Mouse (Mus musculus): ENCODE results near the gene Armc9. TPM values are rescaled to one million over a fixed set of nuclear protein-coding genes. Genes with fewer than 3 reads are reported as not detected.
A peak's percentile ranks its signal among the peaks of the same experiment; 100 is the strongest.

Gene Armc9
- polyA plus RNA-seq, 1 experiment from 2014 or later: 15.2 TPM

DNA sequence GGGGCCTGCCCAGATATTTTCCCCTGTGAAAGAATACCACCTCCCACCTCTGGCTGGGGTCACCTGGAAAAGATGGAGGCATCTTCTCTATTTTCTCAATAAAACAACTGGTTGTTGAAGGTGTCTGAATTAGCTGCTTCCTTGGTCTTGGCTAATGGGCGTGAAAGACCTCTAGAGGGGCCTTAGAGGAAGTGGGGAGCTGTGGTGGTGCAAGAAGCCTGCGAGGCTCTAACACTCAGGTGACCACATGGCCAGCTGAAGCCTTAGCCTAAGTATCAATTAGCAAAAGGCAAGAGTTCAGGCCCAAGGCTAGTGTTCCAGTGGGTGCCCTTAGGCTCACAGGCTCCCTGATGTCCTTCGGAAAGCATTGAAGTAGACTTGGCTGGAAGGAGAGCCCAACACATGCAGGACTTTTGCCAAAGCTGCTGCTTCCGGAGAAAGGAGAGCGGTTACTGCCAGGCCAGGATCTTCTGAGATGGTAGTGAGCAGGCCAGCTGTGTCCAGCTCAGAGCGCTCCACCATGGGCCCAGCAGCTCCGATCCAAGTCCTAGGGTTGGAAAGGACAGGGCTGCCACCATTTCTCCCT, 152.7 kb downstream of the Armc9 start:
- Histone ChIP-seq H3K9me3 (replicated peaks) (no peaks in the 10 kb centered on the region), H3K36me3 (peaks cover 9% of the 10 kb centered on the region), H3K27ac (peak overlapping the region; percentile 25; the same call in 1 of the 2 replicates), H3K4me3 (no peak overlapping the region), H3K4me2 (no peak overlapping the region), H3K9ac (no peak overlapping the region), H3K4me1 (peaks cover 70% of the 10 kb centered on the region), H3K27me3 (replicated peaks) (peaks cover 47% of the 10 kb centered on the region)
- no peak for ATAC-seq
- 84% methylated on average over 7 of the region's 7 CpGs for WGBS (ENCODE audit: insufficient replicate concordance)

DNA sequence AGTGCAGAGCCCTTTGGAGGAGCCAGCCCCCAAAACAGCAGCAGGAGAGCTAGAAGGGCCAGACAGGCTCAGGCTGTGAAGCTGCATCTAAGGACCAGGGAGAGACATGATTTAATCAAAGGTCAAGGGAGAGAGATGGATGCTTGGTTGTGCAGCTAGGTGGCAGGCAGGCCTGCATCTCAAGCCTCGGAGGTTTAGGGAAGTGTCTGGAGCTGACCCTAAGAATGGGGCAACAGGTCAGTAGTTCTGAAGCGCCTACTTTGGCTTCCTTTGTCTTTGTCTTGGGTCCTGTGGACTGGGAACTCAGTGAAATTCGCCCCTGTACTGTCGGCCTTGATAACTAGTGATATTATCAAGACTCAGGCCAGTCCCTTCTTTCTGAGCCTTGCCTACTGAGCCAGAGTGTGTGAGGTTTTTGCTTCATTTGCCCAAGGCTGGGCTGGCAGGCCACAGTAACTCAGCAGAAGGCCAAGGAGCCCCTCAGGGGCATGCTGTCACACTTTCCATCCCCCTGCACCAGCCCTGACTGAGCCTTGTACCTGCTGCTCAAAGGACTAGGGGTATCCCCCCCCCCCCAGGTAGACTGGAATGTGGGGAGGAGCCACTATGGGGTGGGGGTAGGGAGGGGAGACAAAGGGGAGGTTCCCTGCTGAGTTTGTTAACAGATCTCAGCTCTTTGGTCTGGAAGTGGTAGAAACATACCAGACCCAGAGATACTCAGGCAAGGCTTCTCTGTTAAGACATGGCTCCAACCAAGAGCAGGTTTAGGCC, 153.5 kb downstream of the Armc9 start:
- H3K4me3 ChIP-seq: no peak overlapping the region
- no peak overlapping the region for H3K4me2 ChIP-seq
- peak overlapping the region; percentile 25; the same call in 1 of the 2 replicates for H3K27ac ChIP-seq
- peaks cover 39% of the 10 kb centered on the region for H3K27me3 ChIP-seq (replicated peaks)
- peaks cover 70% of the 10 kb centered on the region for H3K4me1 ChIP-seq
- WGBS (ENCODE audit: insufficient replicate concordance): 37% methylated on average over 4 of the region's 4 CpGs
- ATAC-seq: no peak
- no peak overlapping the region for H3K9ac ChIP-seq
- no peaks in the 10 kb centered on the region for H3K9me3 ChIP-seq (replicated peaks)
- H3K36me3 ChIP-seq: peaks cover 9% of the 10 kb centered on the region

DNA sequence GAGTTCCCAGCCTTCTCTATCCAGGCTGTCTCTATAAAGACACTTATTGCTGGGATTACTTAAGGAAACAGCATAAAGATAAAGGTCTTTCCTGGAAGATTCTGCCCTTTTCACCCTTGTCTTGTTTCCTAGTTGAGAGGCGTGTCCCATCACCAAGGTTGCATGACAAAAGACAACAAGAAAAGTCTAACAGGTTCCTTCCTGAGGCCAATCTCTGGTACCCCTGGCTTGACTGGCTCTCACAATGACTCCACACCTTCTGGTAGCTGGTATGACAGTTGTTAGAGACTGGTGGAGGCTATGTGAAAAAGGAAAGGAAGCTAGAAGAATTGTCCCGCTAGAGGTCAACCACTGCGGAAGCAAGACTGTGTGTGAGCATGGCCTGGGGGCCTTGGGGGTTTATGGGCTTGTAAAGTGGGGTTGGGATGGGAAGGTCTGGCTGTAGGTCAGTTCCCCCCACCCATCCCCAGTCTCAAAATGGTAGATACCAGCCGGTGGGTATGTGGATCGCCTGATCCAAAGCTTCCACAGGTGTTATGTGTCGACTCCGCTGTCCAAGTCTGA, 154.8 kb downstream of the Armc9 start:
- Histone ChIP-seq H3K4me3 (no peak overlapping the region), H3K9me3 (replicated peaks) (no peaks in the 10 kb centered on the region), H3K27ac (no peak overlapping the region), H3K4me2 (no peak overlapping the region), H3K36me3 (peaks cover 9% of the 10 kb centered on the region), H3K27me3 (replicated peaks) (peaks cover 26% of the 10 kb centered on the region), H3K4me1 (peaks cover 70% of the 10 kb centered on the region), H3K9ac (no peak overlapping the region)
- ATAC-seq: no peak
- WGBS (ENCODE audit: insufficient replicate concordance): 83% methylated on average over 7 of the region's 7 CpGs

DNA sequence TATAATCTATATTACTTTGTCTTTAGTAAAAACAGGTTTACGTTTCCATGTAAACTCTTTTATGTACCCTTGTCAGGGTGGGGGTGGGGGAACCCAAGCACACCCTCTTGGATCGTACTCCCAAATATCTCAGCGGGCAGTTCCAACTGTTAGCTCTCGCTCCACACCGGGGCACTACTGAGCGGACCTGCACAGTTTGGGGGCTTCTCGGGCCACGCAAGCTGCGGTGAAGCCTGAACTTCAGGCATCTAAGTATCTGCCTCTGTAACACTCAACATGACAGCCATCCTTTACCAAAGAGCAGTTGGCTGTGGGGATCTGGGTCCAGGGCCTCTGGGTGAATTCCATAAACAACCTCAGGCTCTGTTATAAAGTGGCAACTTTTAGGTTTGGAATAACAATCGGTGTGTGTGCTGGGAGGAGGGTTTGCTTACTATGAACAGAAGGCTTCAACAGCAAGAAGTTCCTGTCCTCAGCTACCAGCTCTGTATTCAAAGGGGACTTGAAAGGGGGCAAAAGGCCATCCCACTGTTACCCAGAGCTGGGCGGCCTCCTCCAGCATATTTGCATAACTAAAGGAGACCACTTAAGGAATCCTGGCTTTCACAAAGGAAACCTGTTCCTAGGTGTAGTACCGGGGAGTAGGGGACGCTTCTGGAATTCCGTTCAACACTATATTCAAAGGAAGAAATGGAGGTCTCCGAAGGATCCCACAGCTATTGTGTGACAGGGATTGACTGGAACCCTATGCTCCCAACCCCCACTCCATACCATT, 156.1 kb downstream of the Armc9 start:
- no peak overlapping the region for H3K9ac ChIP-seq
- 69% methylated on average over 15 of the region's 15 CpGs for WGBS (ENCODE audit: insufficient replicate concordance)
- H3K27ac ChIP-seq: peak overlapping the region; percentile 89; the same call in 1 of the 2 replicates
- H3K36me3 ChIP-seq: peaks cover 3% of the 10 kb centered on the region
- peaks cover 71% of the 10 kb centered on the region for H3K4me1 ChIP-seq
- H3K4me3 ChIP-seq: no peak overlapping the region
- peaks cover 13% of the 10 kb centered on the region for H3K27me3 ChIP-seq (replicated peaks)
- no peak for ATAC-seq
- H3K9me3 ChIP-seq (replicated peaks): no peaks in the 10 kb centered on the region
- no peak overlapping the region for H3K4me2 ChIP-seq

DNA sequence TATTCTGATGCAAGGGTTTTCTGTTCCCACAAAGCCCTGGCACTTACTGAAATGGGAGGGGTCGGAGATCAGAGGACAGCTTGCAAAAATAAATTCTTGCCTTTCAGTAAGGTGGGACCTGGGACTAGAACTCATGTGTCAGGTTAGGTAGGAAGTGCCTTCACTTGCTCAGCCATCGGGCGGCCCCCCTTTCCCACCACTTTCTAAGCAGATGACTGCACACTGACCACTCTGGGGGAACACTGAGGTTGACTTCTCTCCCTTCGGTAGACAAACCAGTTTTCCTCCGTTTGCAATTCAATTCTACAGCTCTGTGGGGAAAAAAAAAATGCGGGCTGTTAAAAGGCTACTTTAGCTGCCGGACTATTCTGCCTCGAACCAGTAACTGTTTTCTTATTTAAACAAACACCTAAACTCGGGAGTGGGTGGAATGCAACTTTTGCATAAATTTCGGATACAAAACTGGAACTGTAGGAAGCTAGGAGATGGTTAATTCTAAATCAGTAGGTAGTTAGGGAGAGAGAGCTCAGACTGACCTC, 157.0 kb downstream of the Armc9 start:
- Histone ChIP-seq H3K27ac (peak overlapping the region; percentile 89), H3K9ac (no peak overlapping the region), H3K27me3 (replicated peaks) (peaks cover 4% of the 10 kb centered on the region; the same call in 1 of the 2 replicates), H3K4me3 (no peak overlapping the region), H3K4me1 (peaks cover 67% of the 10 kb centered on the region), H3K9me3 (replicated peaks) (no peaks in the 10 kb centered on the region), H3K4me2 (no peak overlapping the region), H3K36me3 (peaks cover 3% of the 10 kb centered on the region; the same call in 1 of the 2 replicates)
- no peak for ATAC-seq
- 59% methylated on average over 10 of the region's 10 CpGs for WGBS (ENCODE audit: insufficient replicate concordance)

DNA sequence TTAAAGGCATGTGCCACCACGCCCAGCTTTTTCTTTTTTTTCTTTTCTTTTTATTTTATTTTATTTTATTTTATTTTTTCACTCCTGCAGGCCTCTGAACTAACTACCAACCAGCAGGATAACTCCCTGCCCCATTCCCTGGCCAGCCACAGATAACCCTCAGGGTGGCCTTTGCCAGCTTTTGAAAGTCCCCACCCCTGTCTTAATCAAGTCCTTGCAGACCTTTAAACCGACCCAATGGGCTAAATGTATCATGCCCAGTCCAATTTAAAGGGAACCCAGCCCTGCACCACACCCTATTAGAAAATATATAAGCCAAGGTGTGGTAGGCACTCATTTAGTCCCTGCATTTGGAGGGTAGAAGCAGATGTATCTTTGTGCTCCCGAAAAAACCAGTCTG, 157.7 kb downstream of the Armc9 start:
- Histone ChIP-seq H3K4me3 (no peak overlapping the region), H3K36me3 (peaks cover 3% of the 10 kb centered on the region; the same call in 1 of the 2 replicates), H3K4me1 (peaks cover 60% of the 10 kb centered on the region), H3K4me2 (peak overlapping the region; percentile 50), H3K9me3 (replicated peaks) (no peaks in the 10 kb centered on the region), H3K9ac (no peak overlapping the region), H3K27ac (peak overlapping the region; percentile 89), H3K27me3 (replicated peaks) (peaks cover 4% of the 10 kb centered on the region; the same call in 1 of the 2 replicates)
- WGBS (ENCODE audit: insufficient replicate concordance): 38% methylated on average over 3 of the region's 3 CpGs
- ATAC-seq: peak; percentile 97

DNA sequence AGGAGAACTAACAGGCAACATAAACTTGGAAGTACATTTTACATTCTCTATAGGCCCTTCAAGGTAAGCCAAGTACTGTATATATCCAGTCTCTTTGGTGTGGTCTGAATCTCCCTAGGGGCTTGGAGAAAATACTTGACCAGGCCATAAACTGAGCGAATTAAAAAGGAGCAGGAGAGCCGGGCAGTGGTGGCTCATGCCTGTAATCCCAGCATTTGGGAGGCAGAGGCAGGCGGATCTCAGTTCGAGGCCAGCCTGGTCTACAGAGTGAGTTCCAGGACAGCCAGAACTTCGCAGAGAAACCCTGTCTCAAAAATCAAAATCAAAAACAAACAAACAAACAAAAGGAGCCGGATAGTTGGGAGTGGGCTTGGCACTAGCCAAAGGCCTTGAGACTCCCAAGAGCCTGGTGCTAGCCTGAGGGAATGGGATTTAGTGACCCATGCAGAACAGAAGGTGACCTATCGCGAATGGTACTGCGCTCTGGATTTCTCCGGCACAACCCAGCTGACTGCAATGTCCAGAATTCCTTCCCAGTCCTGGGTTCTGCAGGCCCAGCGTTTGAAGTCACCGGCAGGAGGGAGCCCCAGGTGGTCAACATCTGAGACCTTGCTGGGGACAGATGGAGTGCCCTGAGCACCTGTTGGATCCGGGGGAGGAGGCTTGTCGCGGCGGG, 158.7 kb downstream of the Armc9 start:
- H3K4me2 ChIP-seq: peak overlapping the region; percentile 50
- ATAC-seq: no peak

DNA sequence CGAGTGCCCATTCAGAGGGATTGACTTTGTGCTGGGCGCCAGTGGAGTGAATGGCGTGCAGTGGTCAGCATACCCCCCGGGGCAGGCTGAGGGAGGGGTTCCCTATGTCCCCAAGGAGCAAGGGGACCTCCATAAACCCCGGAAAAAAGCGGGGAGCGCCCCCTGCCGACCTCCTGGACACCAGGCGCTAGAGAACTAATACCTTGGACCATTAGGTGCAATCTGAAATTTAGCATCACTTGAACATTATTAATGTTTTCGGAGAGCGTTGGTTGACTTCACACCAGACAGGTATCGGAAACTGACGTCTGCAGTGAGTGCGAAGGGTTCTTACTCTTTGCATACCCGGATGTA, 159.2 kb downstream of the Armc9 start:
- peaks cover 48% of the 10 kb centered on the region for H3K4me1 ChIP-seq
- WGBS (ENCODE audit: insufficient replicate concordance): 32% methylated on average over 15 of the region's 15 CpGs
- no peaks in the 10 kb centered on the region for H3K9me3 ChIP-seq (replicated peaks)
- no peak overlapping the region for H3K9ac ChIP-seq
- no peak for ATAC-seq
- peak overlapping the region; percentile 89 for H3K27ac ChIP-seq
- H3K4me3 ChIP-seq: peak overlapping the region; percentile 13; the same call in 1 of the 2 replicates
- H3K4me2 ChIP-seq: peak overlapping the region; percentile 47
- no peaks in the 10 kb centered on the region for H3K36me3 ChIP-seq
- H3K27me3 ChIP-seq (replicated peaks): no peaks in the 10 kb centered on the region

More for the DNA sequence above, 158.7 kb downstream of the Armc9 start:
- Histone ChIP-seq H3K9ac (no peak overlapping the region), H3K27ac (peak overlapping the region; percentile 89), H3K36me3 (no peaks in the 10 kb centered on the region), H3K27me3 (replicated peaks) (0 out of 2 replicates have a peak, but pooled peaks cover under 1% of the 10 kb centered on the region), H3K4me1 (peaks cover 51% of the 10 kb centered on the region), H3K9me3 (replicated peaks) (no peaks in the 10 kb centered on the region), H3K4me3 (peak overlapping the region; percentile 13; the same call in 1 of the 2 replicates)
- WGBS (ENCODE audit: insufficient replicate concordance): 57% methylated on average over 16 of the region's 16 CpGs

DNA sequence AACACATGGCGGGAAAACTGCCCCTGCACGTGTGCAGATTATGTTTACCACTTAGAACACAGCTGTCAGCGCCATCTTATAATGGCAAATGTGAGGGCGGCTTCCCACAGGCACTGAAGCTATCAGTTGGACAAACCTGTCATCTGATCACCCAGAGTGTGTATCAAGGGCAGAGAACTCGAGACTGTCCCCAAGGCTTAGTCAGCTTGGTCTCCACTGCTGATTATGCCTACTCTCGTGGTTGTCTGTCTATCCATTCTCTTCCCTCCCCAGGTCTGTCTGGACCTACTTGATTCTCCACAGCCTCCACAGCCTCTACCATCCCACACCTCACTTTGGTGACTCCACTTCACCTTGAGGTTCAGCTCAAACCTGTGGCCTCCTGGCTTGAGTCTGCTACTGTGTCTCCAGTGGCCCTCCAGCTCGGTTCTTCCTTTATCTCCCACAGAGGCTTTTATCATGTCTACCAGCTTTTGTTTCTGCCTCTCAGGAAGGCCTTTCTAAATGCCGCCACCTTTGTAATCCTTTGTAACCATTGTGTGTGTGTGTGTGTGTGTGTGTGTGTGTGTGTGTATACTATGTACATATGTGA, 166.3 kb downstream of the Armc9 start:
- WGBS (ENCODE audit: insufficient replicate concordance): 57% methylated on average over 7 of the region's 8 CpGs
- peak; percentile 60; the same call in 1 of the 2 replicates for ATAC-seq
- Histone ChIP-seq H3K36me3 (no peaks in the 10 kb centered on the region), H3K27me3 (replicated peaks) (no peaks in the 10 kb centered on the region), H3K4me2 (no peak overlapping the region), H3K27ac (no peak overlapping the region), H3K9ac (no peak overlapping the region), H3K4me1 (no peaks in the 10 kb centered on the region), H3K4me3 (no peak overlapping the region), H3K9me3 (replicated peaks) (no peaks in the 10 kb centered on the region)
